Mouse (Mus musculus): ENCODE measurements at regions not wholly inside any gene's neighbourhood (a gene's known extent, or its start where the extent isn't known, plus 50 kb on each side); places are given as distances from the start of the nearest gene placed in this dataset.

DNA sequence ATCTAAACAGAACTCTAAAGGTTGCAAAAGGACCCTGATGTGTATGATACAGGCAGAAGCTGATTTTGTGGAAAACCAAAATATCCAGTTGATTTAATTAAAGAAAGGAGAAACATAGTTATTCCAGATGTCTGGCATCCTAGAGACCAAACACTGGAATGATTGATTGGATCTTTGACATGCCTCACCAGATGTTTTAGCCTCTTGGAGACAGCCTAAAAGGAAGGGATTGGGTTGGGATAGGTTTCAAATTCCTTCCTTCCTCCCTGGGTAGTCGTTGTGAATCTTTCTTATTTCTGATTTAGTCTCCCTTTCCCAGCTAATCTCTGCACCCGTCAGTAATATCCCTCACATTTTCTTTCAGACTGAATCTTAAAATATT, 190.9 kb upstream of the Gm9747 start:
- no peak for DNase-seq (ENCODE audit: low spot score)

DNA sequence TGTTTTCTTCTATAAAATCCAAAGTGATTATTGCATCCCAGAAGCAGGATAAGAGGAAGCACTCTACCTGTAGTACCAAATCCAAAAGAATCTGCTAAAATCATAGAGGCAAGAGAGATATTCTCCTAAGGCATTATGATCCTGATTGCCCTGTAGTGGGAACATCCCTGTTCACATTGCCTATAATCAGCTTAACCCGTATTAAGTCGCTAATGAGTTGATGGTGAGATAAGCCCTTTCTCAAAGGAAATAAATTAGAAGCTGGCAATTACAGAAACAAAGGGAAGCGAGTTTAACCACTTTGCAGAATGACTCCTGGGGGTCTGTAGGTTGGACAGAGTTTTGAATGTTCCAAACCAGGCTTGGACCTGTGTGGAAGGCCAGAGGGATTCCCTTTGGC, 190.4 kb upstream of the Gm9747 start:
- DNase-seq (ENCODE audit: low spot score) = no peak

DNA sequence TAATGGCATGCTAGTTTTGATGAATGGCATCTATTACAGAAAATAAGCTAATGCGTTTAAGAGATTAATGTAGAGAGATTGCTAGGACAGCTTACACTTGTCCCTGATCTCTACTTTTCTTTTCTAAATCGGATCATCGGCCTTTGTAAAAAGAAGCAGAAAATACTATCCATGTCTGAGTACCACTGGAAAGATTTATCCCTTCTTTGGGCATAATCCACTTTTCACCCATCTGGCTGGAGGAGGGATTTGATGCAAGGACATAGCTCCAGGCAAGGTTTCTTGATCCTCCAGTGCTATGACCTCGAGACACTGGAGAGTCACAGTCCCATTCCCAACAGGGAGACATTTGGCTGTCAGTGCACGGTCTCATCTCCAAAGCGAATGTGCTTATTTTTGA, 166.6 kb upstream of the Gm9747 start:
- DNase-seq (ENCODE audit: low spot score) = no peak

DNA sequence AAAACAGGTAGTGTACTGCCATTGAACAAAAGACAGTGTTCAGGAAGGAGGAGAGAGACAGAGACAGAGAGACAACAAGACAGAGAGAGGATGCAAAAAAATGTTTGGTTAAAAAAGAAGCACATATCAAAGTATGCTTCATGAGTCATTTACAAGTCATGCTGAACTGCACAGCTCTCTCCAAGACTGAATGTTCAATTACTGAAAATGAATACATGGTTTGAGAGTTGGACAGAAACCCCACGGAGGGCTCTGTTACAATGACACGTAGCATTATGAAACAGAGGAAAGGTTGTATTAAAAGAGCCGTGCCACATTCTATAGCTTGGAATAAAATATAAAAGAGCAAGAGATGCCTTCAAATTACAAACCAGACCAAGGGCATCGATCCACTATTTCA, 164.3 kb upstream of the Gm9747 start:
- DNase-seq (ENCODE audit: low spot score) = no peak

DNA sequence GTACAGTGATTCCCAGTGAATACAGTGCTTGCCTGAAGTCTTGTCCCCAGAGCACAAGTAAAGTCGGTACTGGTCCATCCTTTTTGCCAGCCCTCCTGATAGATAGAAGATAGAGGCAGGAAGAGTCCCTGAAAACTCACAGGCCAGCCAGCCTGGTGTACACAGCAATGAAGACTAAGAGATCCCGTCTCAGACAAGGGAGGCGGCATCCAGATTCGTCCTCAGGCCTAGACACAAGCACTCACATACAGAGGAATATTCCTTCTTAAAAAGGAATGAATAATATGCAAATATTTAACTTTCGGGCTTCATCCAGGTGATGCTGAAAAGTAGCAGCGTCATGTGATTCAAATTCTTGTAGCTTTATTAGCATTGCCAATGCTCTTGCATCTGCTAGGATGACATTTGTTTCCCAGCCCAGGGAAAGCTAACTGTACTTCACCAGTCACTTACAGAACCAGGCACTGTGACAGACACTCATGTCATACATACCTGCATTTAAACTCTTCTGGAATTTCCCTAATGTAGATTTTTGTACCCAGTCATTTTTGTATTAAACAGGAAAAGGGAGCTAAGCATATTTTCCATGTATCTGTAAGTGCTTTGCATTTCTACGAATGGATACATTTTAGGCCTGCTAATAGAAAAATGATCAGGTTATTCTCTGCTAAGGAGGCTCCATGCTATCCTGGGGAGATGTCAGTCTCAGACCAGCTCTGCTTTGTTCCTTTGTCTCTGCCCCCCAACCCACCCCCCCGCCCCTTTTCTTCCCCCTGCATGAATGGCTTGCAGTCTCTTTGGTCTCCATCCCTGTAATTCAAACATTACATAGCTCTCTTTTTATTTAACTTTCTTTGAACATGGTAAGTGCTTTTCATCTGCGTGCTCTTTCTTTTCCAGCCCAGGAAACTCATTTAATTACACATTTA, 162.5 kb upstream of the Gm9747 start:
- no peak for DNase-seq (ENCODE audit: low spot score)

DNA sequence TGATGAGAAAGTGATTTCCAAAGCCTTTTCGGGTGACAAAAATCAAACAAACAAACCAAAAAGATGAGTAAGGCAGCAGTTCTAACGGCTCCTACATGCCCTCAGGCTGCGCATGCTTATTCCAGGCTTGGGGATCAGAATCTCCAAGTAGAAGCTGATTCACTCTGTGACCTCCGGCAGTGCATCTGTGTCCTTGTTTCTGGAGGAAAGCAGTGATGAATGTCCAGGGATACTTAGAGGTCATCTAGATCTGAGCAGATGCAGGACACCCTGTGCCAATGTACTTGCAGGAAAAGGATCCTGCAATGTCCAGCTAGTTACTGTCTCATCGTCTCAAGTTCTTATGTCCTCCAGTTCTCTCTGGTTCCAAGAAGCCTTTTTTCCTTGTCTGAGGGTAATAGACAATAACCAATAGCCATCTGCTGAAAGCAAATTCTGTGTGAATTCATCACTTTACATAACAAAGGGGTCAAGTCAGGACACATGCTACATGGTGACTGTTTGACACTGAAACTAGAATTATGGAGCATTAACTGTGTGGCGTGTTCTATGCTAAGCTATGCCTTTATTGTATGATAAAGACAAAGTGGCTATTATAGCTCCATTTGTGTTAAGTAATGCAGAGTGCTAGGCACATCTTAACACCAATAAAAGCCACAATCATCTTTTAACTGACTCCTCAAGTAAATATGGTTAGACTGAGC, 143.6 kb upstream of the Gm9747 start:
- DNase-seq (ENCODE audit: low spot score) = no peak

DNA sequence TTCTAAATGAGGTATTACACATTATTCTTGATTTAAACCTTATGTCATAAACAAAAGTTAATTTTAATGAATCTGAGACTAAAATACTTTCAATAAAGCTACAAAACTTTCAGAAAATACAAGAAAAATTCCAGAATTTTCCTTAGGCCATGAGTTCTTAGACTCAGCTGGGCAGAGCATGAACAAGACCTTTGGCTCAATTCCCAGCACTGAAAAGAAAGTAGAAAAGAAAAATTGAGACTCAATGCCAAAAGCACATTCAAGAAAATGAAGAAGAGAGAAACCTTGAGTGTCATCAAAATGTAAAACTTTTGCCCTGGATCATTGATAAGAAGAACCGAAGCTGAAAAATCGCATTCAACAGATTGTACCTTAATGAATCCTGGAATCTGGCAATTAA, 137.8 kb upstream of the Gm9747 start:
- no peak for DNase-seq (ENCODE audit: low spot score)

DNA sequence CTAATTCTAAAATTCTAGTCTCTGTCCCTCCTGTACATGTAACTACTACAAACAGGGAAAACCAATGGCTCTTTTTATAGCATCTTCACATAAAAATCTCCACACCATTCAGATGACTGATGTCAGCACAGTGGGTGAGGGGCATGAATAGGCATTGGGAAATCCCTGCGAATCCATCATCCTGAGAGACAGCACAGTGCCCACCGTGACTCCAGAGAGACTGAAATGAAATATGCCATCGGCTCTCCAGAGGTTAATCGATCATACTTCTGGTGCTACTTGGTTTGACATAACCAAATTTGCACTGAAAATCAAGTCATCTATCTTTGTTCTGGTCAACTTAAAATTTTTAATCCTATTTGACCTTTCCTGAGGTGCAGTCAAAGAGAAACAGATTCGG, 126.2 kb upstream of the Gm9747 start:
- DNase-seq (ENCODE audit: low spot score) = no peak

DNA sequence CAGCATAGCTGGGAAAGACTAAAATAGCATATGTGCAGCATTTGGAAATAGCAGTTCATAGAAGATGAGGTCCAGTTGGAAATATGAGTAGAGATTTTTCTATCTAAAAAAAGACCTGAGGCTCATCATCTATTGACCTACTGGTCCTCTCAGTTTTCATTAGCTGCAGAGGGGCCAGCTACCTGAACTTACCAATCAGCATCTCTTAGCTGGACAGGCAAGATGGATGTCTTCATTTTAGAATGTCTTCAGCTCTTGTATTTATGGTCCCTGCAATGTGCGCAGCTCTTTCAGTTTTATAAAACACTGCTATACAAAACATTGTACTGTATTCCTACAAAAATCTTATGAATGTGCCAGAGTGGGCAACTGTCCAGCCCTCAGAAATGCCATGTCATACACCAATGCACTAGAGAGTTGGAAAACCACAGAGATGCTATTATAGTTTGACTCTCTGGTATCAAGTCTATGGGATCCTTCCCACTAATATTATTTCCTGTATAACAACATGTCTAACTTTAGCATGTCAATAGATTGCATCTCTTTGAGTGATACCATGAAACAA, 122.8 kb upstream of the Gm9747 start:
- DNase-seq (ENCODE audit: low spot score) = no peak

DNA sequence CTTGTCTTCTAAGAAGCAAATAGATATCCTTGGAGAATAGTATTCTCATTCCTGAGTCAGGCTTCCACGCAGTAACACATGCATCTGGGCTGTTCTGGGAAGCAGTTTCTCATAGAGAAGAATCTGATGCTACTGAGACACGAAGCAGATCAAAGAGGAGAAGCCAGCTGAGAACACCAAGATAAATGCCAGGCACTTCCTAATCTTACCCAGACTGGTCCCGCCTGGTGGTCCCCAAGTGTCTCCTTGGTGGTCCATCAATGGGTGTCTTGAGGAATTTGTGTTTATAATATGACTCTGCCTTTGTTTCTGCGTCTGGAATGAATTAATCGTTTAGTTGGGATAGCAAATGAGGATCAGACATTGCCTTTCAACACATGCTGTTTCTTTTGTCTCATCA, 120.5 kb upstream of the Gm9747 start:
- no peak for DNase-seq (ENCODE audit: low spot score)

DNA sequence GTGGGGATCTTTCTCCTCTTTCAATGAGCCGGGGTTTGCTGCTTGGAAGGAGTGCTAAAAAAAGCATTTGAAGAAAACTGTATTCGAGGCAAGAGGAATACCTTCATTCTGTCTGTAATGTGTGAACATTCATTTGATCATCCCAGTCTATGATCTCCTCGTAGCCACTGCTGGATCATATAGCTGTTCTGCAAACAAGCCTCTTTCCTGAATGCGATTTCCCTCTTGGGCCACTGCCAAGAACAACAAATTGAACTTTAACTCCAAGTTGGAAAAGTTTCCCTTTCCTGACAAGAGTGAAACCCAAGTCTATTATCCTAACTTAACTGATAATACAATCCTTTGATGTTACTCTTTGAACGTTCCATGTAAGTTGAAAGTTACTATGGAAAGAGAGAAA, 108.4 kb upstream of the Gm9747 start:
- no peak for DNase-seq (ENCODE audit: low spot score)

DNA sequence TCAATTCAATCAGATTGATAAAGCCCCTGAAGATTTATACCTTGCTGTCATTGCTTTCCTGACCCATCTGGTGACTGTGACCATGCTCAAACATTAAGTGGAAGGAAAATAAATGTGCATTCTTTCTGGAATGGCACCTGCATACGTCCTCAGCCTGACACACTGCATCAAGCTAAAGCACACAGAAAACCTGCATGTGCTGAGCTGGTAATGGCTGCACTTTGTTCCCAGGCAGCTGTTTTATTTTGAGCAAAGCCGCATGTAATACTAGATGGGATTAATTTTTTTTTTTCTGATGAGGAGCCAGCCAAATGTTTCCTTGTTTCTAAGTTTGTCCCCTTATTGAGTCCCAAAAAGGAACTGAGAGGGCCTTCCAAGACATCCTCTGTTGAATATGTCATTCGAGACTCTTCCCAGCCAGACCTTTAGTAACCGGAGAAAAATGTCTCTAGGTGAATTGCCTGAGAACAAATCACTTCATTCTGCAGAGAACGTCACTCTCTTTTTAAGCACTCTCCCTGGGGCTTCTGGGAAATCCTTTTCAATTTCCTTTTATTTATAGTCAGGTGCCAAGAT, 103.1 kb upstream of the Gm9747 start:
- DNase-seq (ENCODE audit: low spot score) = no peak

DNA sequence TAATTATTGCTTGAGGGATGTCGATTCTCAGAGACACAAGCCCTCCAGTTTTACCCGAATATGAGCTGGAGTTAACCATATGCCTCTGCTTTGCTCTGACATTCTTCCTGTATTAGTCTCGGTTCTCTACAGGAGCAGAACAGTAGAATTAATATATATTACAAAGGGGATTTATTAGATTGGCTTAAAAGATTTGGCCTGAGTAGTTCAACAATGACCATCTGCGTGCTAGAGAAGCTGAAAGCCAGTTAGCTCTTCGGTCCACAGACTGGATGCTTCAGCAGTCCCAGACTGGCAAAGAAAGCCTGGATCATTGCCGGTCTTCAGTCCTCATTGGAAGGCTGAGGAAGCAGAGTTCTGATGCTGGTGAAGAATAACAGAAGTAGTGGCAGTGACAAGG, 100.4 kb upstream of the Gm9747 start:
- DNase-seq (ENCODE audit: low spot score) = no peak

DNA sequence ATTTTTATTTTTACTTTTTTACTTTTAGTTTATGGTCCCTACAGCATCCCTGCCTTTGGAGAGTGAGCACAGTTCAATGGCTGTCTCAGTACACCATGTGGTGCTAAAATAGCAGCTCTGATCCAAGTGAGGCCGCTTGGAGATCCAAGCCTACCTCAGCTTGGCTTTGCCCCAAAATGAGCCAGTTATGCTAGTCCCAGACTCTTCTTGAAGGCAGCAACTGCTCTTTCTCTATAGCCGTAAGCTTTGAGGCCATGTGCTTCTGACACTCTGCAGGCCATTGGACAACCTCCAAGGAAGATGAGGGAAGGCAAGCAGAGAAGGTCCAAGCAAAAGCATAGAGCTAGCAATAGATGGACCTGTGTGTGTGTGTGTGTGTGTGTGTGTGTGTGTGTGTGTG, 98.0 kb upstream of the Gm9747 start:
- DNase-seq (ENCODE audit: low spot score) = no peak

DNA sequence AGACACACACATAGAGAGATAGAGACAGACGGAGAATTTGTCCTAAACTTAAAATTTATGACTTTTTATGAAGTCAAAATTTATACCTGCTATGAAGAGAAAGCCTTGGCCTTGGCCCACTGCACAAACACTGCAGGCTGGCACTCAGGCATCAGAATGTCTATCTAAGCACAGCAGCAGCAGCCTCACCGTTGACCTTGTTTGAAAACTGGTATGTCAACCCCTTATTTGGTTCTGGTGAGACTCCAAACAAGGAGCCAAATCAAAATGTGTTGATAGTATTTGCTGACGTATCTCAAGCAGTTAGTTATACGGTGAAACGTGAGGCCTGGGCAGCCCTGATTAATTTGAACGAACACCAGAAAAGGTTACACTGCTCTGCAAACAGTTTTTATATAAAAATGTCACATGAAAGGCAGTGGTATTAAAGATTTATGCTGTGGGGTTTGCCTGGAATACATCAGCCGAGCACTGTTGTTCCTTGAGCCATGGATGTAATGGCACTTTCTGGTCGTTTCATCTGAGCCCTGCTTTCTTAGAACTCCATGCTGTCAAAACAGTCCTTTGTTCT, 97.1 kb upstream of the Gm9747 start:
- DNase-seq (ENCODE audit: low spot score) = no peak

DNA sequence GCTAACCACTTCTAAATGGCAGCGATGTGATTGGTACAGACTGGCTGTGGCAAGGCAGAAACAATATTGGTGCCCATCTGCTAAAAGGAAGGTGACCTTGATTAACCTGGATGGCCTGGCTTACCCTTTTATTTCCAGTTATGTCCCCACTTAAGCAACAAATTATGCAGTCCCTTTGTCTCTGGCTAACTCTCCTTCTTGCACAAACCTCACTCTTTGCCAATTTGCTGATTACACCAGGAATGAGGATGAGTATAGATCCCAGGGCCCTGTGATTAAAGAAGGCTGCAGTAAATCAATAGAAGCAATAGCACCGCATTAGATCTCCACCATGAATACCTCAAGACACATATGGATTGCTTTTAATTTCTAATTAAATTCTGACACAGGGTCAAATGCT, 87.7 kb upstream of the Gm9747 start:
- DNase-seq (ENCODE audit: low spot score) = no peak

DNA sequence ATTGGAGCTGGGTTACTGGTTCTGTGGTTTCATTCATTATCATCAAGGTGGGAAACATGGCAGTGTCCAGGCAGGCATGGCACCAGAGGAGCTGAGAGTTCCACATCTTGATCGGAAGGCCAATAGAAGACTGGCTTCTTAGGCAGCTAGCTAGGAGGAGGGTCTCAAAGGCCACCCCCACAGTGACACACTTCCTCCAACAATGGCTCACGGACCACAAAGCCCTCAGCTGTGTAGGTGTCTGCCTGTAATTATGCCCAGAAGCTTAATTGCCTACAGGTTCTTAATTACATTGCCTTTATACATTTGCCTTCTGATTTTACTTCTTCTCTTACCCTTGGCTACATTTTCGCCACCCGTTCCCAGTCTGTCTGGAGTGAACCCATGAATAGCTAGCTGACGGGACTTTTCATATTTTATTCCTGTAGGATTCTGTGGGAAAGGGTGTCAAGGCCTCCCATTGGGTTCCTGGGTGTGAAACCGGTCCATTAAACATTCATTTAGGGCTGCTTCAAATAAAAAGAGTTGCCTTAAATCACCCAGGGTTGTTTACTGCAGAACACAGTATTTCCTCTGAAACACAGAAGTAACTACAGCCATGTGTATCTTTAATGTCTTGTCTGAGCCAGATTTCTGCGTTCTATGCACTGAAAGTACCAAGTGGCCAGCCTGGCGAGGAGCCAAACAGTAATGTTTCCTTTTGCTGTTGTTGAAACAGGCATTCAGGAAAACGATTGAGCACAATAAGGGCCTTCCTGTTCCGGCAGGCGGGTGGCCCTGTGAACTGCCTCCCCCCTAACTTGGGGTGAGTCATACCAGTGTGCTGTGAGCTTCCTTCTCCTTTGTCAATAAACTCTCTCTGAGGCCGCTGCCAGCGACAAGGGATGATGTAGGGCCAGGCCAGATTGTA, 82.4 kb upstream of the Gm9747 start:
- DNase-seq (ENCODE audit: low spot score) = peak; percentile 67

DNA sequence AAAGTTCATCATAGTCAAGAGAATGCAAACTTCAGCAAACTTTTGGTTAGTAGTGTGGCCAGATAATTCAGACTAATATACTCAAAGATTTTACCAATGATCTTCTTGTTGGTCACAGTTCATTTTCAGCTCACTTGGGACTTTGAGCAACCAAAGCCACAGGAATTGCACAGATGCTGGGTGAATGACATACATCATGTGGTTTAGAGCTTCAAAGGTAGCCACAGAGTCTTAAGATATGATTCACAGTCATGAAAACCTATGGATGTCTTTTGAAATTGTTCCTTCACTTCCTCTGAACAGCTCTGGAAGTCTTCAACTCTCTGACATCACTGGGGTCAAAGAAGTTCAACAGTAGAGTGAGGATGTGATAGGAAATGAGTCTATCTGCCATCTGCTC, 77.0 kb upstream of the Gm9747 start:
- DNase-seq (ENCODE audit: low spot score) = no peak

DNA sequence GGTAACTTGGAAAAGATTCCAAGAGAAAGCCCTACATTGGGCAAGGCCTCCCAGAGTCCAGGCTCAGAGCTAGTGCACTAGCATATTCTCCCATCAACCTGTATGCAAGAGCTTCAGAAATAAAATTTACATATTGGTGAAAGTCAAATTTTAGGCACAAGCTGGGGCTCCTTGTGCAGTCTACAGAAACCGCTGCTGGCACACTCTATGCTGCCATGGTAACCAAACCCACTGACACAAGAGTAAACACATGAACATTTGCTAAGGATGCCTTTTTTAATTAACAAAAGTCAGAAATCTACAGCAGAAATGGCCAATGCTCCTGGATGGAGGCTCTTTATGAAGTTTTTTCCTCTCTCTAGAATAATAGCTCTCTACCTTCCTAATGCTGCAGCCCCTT, 75.9 kb upstream of the Gm9747 start:
- DNase-seq (ENCODE audit: low spot score) = no peak

DNA sequence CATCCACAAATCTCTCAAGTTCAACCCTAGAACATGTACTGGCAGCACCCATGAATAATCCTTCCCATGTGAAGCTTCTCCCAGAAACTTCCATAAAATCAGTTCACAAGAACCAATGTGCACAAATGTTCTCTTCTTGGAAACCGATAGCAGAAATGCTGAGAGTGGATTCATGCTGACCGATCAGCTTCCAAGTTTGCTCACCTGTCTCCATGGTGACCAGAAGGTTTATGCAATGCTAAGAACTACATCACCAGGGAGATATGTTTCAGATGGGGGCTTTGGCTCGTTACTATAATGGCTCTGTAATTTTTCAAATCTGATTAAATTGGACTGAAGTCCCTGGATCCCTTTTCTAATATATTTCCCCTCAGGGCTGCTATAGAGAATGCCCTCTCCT, 74.4 kb upstream of the Gm9747 start:
- no peak for DNase-seq (ENCODE audit: low spot score)

DNA sequence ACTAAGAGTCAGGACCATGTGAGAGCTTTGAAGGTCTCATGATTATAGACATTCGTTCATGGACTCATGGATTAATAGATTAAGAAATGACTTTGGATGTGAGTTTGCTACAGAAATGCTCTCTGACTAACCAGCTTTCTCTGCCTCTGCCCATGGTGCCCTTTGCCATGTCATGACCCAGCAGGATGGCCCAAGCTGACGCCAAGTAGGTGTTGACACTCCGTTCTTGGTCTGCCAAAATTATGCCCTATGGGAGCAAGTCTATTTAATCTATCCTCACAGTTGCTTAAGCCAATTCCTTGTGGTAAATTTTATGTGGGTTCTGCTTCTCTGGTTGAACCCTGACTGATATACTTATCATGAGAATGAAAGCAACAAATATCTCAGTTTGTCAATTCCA, 73.7 kb upstream of the Gm9747 start:
- no peak for DNase-seq (ENCODE audit: low spot score)

DNA sequence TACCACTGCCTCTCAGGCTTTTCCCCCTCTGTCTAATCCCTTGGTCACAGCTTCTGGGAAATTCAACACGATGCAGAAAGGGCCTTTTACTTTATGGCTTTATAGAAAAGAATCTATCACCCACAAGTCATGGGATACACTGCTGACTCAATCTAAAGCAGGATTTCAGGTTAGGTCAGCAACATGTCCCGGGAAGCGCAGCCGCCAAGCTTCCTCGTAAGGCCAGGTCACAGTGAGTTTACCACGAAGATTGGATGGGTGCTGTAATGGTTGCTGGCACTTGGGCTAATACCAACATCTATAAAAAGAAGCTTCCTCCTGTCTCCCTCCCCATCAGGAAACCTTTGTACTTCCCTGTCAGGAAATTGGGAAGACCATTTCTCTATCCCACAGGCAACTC, 70.0 kb upstream of the Gm9747 start:
- DNase-seq (ENCODE audit: low spot score) = no peak

All from MN1 (cell line).